Mouse (Mus musculus): Measurements from ENCODE around the gene Fxyd1.

- TF ChIP-seq CTCF (IDR thresholded peaks at IDR 0.05; ENCODE audit: borderline replicate concordance, extremely low read depth, insufficient read depth, insufficient read length) (no peak), POLR2A (IDR thresholded peaks at IDR 0.05; ENCODE audit: borderline replicate concordance, extremely low read depth, insufficient read depth, insufficient read length, poor library complexity, severe bottlenecking) (no peak)
These were observed 23.4 kb downstream of the Fxyd1 start for GRCm38 (mm10) chr7:31033409-31034165.

Data from brain, embryonic 14.5 days (tissue).